Mouse (Mus musculus) liver, adult 2 months (tissue): Measurements from ENCODE around the gene Rnf183.

ENCODE experiments used
- CTCF ChIP-seq: fragments of 200-500 bp; IDR thresholded peaks from 2 replicates; pipeline ENCODE4 v1.5.1; 2011; ENCODE audit warnings: low read depth, low read length, control low read depth
- POLR2A ChIP-seq: fragments of 200-500 bp; IDR thresholded peaks from 2 replicates; pipeline ENCODE4 v1.6.1; 2011; ENCODE audit warnings: low read length, control low read depth; ENCODE audit not compliant: insufficient read depth; ENCODE audit errors: extremely low read depth

- TF ChIP-seq POLR2A = no peak
- no peak for TF ChIP-seq CTCF
Measured at GRCm38 (mm10) chr4:62411606-62412005, 23.4 kb downstream of the Rnf183 start.
